Mouse (Mus musculus) heart, postnatal 0 days (tissue): ENCODE measurements around the gene Wwox. TPM values are rescaled to one million over a fixed set of nuclear protein-coding genes. Genes with fewer than 3 reads are reported as not detected.

Experiments
- ATAC-seq: fragments of 200-750 bp; cut with Nextera tagmentation; 2 replicates; pipeline ENCODE4 v1.8.0; 2017; ENCODE audit warnings: low read depth, moderate number of reproducible peaks, moderate library complexity; ENCODE audit not compliant: insufficient read depth
- DNase-seq: peaks from one replicate; pipeline ENCODE4 v3.0.0-alpha.2; 2016; ENCODE audit warnings: low spot score
- H3K27ac ChIP-seq: fragments of 300-500 bp; sonication (generic); 2 replicates; pipeline ENCODE4 v1.5.1; 2014; ENCODE audit warnings: low read depth, mild to moderate bottlenecking
- H3K27me3 ChIP-seq: fragments of 300-500 bp; sonication (generic); 2 replicates; pipeline ENCODE4 v1.6.1; 2014; ENCODE audit warnings: low read length, mixed read lengths; ENCODE audit not compliant: control insufficient read depth, insufficient read depth
- H3K36me3 ChIP-seq: fragments of 300-500 bp; sonication (generic); replicated peaks from 2 replicates; pipeline ENCODE4 v1.6.1; 2014; ENCODE audit warnings: low read length, mixed read lengths; ENCODE audit not compliant: control insufficient read depth, insufficient read depth
- H3K4me1 ChIP-seq: fragments of 300-500 bp; sonication (generic); 2 replicates; pipeline ENCODE4 v1.6.1; 2014; ENCODE audit warnings: antibody characterized with exemption; ENCODE audit not compliant: control insufficient read depth, insufficient read depth
- H3K4me2 ChIP-seq: fragments of 300-500 bp; sonication (generic); 2 replicates; pipeline ENCODE4 v1.6.1; 2014; ENCODE audit warnings: low read depth, mild to moderate bottlenecking, low read length, moderate library complexity
- H3K4me3 ChIP-seq: fragments of 300-500 bp; sonication (generic); 2 replicates; pipeline ENCODE4 v1.5.1; 2014; ENCODE audit warnings: low read depth, low read length
- H3K9ac ChIP-seq: fragments of 300-500 bp; sonication (generic); replicated peaks from 2 replicates; pipeline ENCODE4 v1.6.1; 2014; ENCODE audit warnings: low read depth, low read length, mixed read lengths
- H3K9me3 ChIP-seq: fragments of 300-500 bp; sonication (generic); replicated peaks from 2 replicates; pipeline ENCODE4 v1.6.1; 2016; ENCODE audit warnings: low read length; ENCODE audit not compliant: control insufficient read depth
- CTCF ChIP-seq: IDR thresholded peaks from 2 replicates; pipeline ENCODE4 v1.5.1; 2016; ENCODE audit warnings: antibody characterized with exemption, control low read depth, low read depth
- EP300 ChIP-seq: IDR thresholded peaks from 2 replicates; pipeline ENCODE4 v1.6.1; 2016; ENCODE audit warnings: antibody characterized with exemption, low read depth
- WGBS: fragments of 180-500 bp; shearing (Covaris S2); extraction: QIAGEN DNeasy Blood & Tissue Kit; methylation state at CpG from one replicate; pipeline ENCODE4 v1.1.7; 2014; 5-methylcytosine and 5-hydroxymethylcytosine counted together
- polyA plus RNA-seq: library from polyadenylated mRNA; unstranded; fragments of >200 nt; fragmentation: Nextera tagmentation; extraction: Ambion mirVana; gene quantifications from 2 replicates; pipeline ENCODE4 v1.2.1, GENCODE M21; 2015
- total RNA-seq: library from RNA; depleted of rRNA; stranded (reverse); fragments of >200 nt; gene quantifications from 2 replicates; pipeline ENCODE4 v1.2.3, GENCODE M21; 2014; ENCODE audit warnings: low replicate concordance

Gene Wwox
- total and polyA plus RNA-seq, 2 experiments from 2014 or later, result 7.5 to 9.6 TPM

GRCm38 (mm10) chr8:115210014-115210413, 770.6 kb downstream of the Wwox start:
- no peak for DNase-seq
- H3K9me3 ChIP-seq, result no peaks in the 10 kb centered on the region
- H3K4me1 ChIP-seq, result no peaks in the 10 kb centered on the region; the same call in 1 of the 2 replicates
- H3K27ac ChIP-seq, result no peak overlapping the region
- WGBS, result 71% methylated on average over 6 of the region's 6 CpGs
- no peak overlapping the region for H3K4me3 ChIP-seq
- no peak overlapping the region for H3K4me2 ChIP-seq
- no peaks in the 10 kb centered on the region for H3K27me3 ChIP-seq
- no peak overlapping the region for H3K9ac ChIP-seq
- no peaks in the 10 kb centered on the region for H3K36me3 ChIP-seq
- TF ChIP-seq CTCF (no peak), EP300 (no peak)
- no peak for ATAC-seq

- ATAC-seq, result no peak
- 72% methylated on average over 4 of the region's 4 CpGs for WGBS
- no peak overlapping the region for H3K4me2 ChIP-seq
Measured at GRCm38 (mm10) chr8:115213126-115213525, 773.7 kb downstream of the Wwox start.

GRCm38 (mm10) chr8:115214870-115215269, 775.4 kb downstream of the Wwox start:
- TF ChIP-seq CTCF (no peak), EP300 (no peak)
- ATAC-seq (no peak), DNase-seq (no peak)
- H3K9ac ChIP-seq, result no peak overlapping the region
- H3K9me3 ChIP-seq, result no peaks in the 10 kb centered on the region
- H3K36me3 ChIP-seq, result no peaks in the 10 kb centered on the region
- peaks cover 3% of the 10 kb centered on the region; the same call in 1 of the 2 replicates for H3K4me1 ChIP-seq
- H3K4me3 ChIP-seq, result no peak overlapping the region
- H3K27ac ChIP-seq, result no peak overlapping the region
- H3K27me3 ChIP-seq, result no peaks in the 10 kb centered on the region
- WGBS, result 86% methylated on average over 17 of the region's 17 CpGs
- no peak overlapping the region for H3K4me2 ChIP-seq

More at GRCm38 (mm10) chr8:115213126-115213525, 773.7 kb downstream of the Wwox start:
- Histone ChIP-seq H3K9ac (no peak overlapping the region), H3K36me3 (no peaks in the 10 kb centered on the region), H3K27ac (no peak overlapping the region), H3K27me3 (no peaks in the 10 kb centered on the region), H3K9me3 (no peaks in the 10 kb centered on the region), H3K4me1 (peaks cover 3% of the 10 kb centered on the region; the same call in 1 of the 2 replicates), H3K4me3 (no peak overlapping the region)
- TF ChIP-seq EP300 (no peak), CTCF (no peak)
- DNase-seq, result no peak

- Histone ChIP-seq H3K4me2 (no peak overlapping the region), H3K9ac (no peak overlapping the region), H3K4me1 (peaks cover 3% of the 10 kb centered on the region; the same call in 1 of the 2 replicates), H3K27ac (no peak overlapping the region), H3K27me3 (no peaks in the 10 kb centered on the region), H3K9me3 (no peaks in the 10 kb centered on the region), H3K36me3 (no peaks in the 10 kb centered on the region), H3K4me3 (no peak overlapping the region)
- WGBS, result 39% methylated on average over 3 of the region's 3 CpGs
- TF ChIP-seq CTCF, result no peak
- TF ChIP-seq EP300, result no peak
- ATAC-seq (no peak), DNase-seq (no peak)
Measured at GRCm38 (mm10) chr8:115216801-115217200, 777.3 kb downstream of the Wwox start.

GRCm38 (mm10) chr8:115222545-115222944, 783.1 kb downstream of the Wwox start:
- no peak overlapping the region for H3K4me3 ChIP-seq
- no peak overlapping the region for H3K4me2 ChIP-seq
- H3K27ac ChIP-seq, result no peak overlapping the region
- ATAC-seq (no peak), DNase-seq (no peak)
- WGBS, result 78% methylated on average over 13 of the region's 13 CpGs
- no peaks in the 10 kb centered on the region for H3K27me3 ChIP-seq
- H3K9ac ChIP-seq, result no peak overlapping the region
- no peaks in the 10 kb centered on the region for H3K4me1 ChIP-seq
- TF ChIP-seq CTCF (no peak), EP300 (no peak)
- H3K9me3 ChIP-seq, result no peaks in the 10 kb centered on the region
- H3K36me3 ChIP-seq, result no peaks in the 10 kb centered on the region

GRCm38 (mm10) chr8:115226781-115227583, 787.5 kb downstream of the Wwox start:
- no peak for TF ChIP-seq CTCF
- no peak for TF ChIP-seq EP300
- Histone ChIP-seq H3K4me1 (no peaks in the 10 kb centered on the region), H3K9me3 (no peaks in the 10 kb centered on the region), H3K4me3 (no peak overlapping the region), H3K36me3 (no peaks in the 10 kb centered on the region), H3K4me2 (no peak overlapping the region; the same call in 1 of the 2 replicates), H3K27ac (no peak overlapping the region), H3K9ac (no peak overlapping the region), H3K27me3 (no peaks in the 10 kb centered on the region)
- no peak for DNase-seq
- WGBS, result 50% methylated on average over 20 of the region's 20 CpGs
- no peak for ATAC-seq
